Mouse (Mus musculus): ENCODE data around the gene Zmym1. TPM values are rescaled to one million over a fixed set of nuclear protein-coding genes. Genes with fewer than 3 reads are reported as not detected.

Gene Zmym1
- polyA plus RNA-seq, 1 experiment = not detected

DNA sequence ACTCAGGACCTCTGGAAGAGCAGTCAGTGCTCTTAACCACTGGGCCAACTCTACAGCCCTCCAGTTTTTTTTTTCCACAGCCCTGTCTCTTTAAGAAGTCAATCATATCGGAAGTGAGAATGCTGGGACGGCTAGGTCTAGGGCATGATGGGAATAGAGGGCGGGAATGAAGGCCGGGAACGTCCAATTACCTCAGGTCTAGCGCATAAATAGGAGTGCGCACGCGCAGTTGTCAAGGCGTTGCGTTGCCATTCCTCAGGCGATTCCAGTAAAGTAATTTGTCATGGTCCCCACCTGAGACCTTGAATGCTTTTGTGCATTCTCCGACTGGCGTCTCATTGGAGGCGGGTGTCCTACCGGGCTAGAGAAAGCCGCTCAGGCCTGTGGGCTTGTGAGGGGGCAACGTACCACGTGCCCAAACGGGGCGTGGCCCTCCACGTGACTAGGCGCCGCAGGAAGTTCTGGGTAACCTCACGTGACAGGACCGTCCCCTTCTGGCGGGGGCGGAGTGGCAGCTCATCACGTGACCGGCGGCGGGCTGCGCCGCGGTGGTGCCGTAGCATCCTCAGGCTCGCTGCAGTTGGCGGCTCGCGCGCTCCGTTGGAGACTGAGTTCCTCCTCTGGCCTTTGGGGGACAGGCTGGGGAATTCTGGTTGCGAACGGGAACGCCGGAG is 16.1 kb upstream of the Zmym1 start, which contains the start of gene Zmym6:
Zmym6 (plus strand) TSS at position 509 of the 674 bp plus-strand sequence.
- Histone ChIP-seq H3K4me3 (ENCODE audit: insufficient read depth, low read depth, low read length) (peak within 1 kb of the TSS; percentile 69), H3K4me1 (ENCODE audit: control insufficient read depth, insufficient read depth, low read length) (no peaks in the 10 kb centered on the region; the same call in 1 of the 2 replicates), H3K27ac (ENCODE audit: insufficient read depth, low read depth, low read length) (peak within 1 kb of the TSS; percentile 92)
- under 1% methylated on average over 46 of the region's 46 CpGs for WGBS
- peak; percentile 80 for TF ChIP-seq POLR2A (IDR thresholded peaks at IDR 0.05; ENCODE audit: insufficient read depth, low read depth, low read length)
- TF ChIP-seq CTCF (IDR thresholded peaks at IDR 0.05; ENCODE audit: insufficient read depth, low read depth, low read length) = no peak

DNA sequence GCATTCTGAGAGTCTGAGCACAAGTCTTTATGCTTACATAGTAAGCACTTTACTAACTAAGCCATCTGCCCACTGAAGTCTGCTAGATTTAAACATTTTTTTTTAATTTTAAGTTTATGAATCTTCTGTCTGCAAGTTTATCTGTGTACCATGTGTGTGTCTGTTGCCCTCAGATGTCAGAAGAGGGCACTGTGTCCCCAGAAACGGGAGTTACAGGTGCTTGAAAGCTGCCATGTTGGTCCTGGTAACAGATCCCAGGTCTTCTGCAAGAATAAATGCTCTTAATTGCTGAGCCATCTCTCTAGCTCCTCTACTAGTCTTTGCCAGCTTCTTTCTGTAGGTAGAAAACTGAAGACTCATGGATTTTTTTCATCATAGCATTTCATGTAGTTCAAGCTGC is 14.0 kb upstream of the Zmym1 start:
- no peak overlapping the region for H3K27ac ChIP-seq (ENCODE audit: insufficient read depth, low read depth, low read length)
- H3K4me1 ChIP-seq (ENCODE audit: control insufficient read depth, insufficient read depth, low read length) = no peaks in the 10 kb centered on the region; the same call in 1 of the 2 replicates
- H3K4me3 ChIP-seq (ENCODE audit: insufficient read depth, low read depth, low read length) = no peak overlapping the region
- TF ChIP-seq CTCF (IDR thresholded peaks at IDR 0.05; ENCODE audit: insufficient read depth, low read depth, low read length) (no peak), POLR2A (IDR thresholded peaks at IDR 0.05; ENCODE audit: insufficient read depth, low read depth, low read length) (no peak)
- 67% methylated on average over 1 of the region's 1 CpGs for WGBS

DNA sequence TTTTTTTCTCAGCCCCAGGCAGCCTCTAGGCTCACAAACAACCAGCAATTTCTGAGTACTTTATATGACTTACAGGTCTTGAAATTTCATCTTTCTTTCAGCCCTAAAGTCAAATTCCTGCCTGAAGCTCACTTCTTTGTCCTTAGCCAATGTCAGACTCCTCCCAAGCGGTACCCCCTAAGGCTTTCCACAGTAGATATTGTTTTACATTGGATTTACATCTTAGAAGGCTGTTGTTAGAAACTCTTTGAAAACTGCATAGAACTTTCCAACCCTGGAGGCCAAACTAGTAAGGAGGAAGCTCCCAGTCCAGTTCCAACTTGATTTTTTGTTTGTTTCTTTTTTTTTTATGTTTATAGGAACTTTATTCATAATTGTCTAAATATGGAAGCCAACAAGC is 3.1 kb upstream of the Zmym1 start:
- Histone ChIP-seq H3K27ac (ENCODE audit: insufficient read depth, low read depth, low read length) (no peak overlapping the region), H3K4me1 (ENCODE audit: control insufficient read depth, insufficient read depth, low read length) (no peaks in the 10 kb centered on the region), H3K4me3 (ENCODE audit: insufficient read depth, low read depth, low read length) (no peak overlapping the region)
- no peak for TF ChIP-seq POLR2A (IDR thresholded peaks at IDR 0.05; ENCODE audit: insufficient read depth, low read depth, low read length)
- no peak for TF ChIP-seq CTCF (IDR thresholded peaks at IDR 0.05; ENCODE audit: insufficient read depth, low read depth, low read length)
- WGBS = 38% methylated on average over 1 of the region's 1 CpGs

GRCm38 (mm10) chr4:127054522-127055198 is 6.3 kb downstream of the Zmym1 start:
- no peak for TF ChIP-seq CTCF (IDR thresholded peaks at IDR 0.05; ENCODE audit: insufficient read depth, low read depth, low read length)
- no peak for TF ChIP-seq POLR2A (IDR thresholded peaks at IDR 0.05; ENCODE audit: insufficient read depth, low read depth, low read length)
- H3K4me1 ChIP-seq (ENCODE audit: control insufficient read depth, insufficient read depth, low read length) = no peaks in the 10 kb centered on the region
- H3K27ac ChIP-seq (ENCODE audit: insufficient read depth, low read depth, low read length) = no peak overlapping the region
- 86% methylated on average over 7 of the region's 7 CpGs for WGBS
- no peak overlapping the region for H3K4me3 ChIP-seq (ENCODE audit: insufficient read depth, low read depth, low read length)

- WGBS = 95% methylated on average over 5 of the region's 5 CpGs
- TF ChIP-seq CTCF (IDR thresholded peaks at IDR 0.05; ENCODE audit: insufficient read depth, low read depth, low read length) = no peak
- TF ChIP-seq POLR2A (IDR thresholded peaks at IDR 0.05; ENCODE audit: insufficient read depth, low read depth, low read length) = no peak
- Histone ChIP-seq H3K27ac (ENCODE audit: insufficient read depth, low read depth, low read length) (no peak overlapping the region), H3K4me3 (ENCODE audit: insufficient read depth, low read depth, low read length) (no peak overlapping the region), H3K4me1 (ENCODE audit: control insufficient read depth, insufficient read depth, low read length) (no peaks in the 10 kb centered on the region)
These were observed 7.9 kb downstream of the Zmym1 start for GRCm38 (mm10) chr4:127053071-127053470.

DNA sequence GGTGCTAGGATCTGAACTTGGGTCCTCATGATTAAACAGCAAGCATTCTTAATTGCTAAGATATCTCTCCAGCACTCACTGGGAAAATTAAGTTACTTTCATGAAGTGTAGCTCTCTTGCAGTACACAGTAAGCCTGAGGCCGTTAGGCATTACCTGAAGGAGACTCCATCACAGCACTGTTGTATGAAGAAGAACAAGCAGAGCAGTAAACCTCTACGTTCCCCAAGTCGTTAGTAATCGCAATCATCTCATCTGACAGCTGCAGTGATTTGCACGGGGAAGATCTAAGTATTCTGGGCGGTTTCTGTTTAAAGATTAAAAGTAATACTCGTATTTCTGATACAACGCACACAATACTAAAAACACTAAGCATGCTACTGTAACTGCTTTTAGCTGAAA is 9.8 kb downstream of the Zmym1 start:
- Histone ChIP-seq H3K27ac (ENCODE audit: insufficient read depth, low read depth, low read length) (no peak overlapping the region), H3K4me1 (ENCODE audit: control insufficient read depth, insufficient read depth, low read length) (no peaks in the 10 kb centered on the region), H3K4me3 (ENCODE audit: insufficient read depth, low read depth, low read length) (no peak overlapping the region)
- 80% methylated on average over 8 of the region's 8 CpGs for WGBS
- no peak for TF ChIP-seq CTCF (IDR thresholded peaks at IDR 0.05; ENCODE audit: insufficient read depth, low read depth, low read length)
- no peak for TF ChIP-seq POLR2A (IDR thresholded peaks at IDR 0.05; ENCODE audit: insufficient read depth, low read depth, low read length)

- no peaks in the 10 kb centered on the region for H3K4me1 ChIP-seq (ENCODE audit: control insufficient read depth, insufficient read depth, low read length)
- WGBS = 68% methylated on average over 4 of the region's 4 CpGs
- H3K27ac ChIP-seq (ENCODE audit: insufficient read depth, low read depth, low read length) = no peak overlapping the region
- TF ChIP-seq CTCF (IDR thresholded peaks at IDR 0.05; ENCODE audit: insufficient read depth, low read depth, low read length) (no peak), POLR2A (IDR thresholded peaks at IDR 0.05; ENCODE audit: insufficient read depth, low read depth, low read length) (no peak)
- no peak overlapping the region for H3K4me3 ChIP-seq (ENCODE audit: insufficient read depth, low read depth, low read length)
These were observed 17.4 kb downstream of the Zmym1 start for GRCm38 (mm10) chr4:127043540-127043939.

DNA sequence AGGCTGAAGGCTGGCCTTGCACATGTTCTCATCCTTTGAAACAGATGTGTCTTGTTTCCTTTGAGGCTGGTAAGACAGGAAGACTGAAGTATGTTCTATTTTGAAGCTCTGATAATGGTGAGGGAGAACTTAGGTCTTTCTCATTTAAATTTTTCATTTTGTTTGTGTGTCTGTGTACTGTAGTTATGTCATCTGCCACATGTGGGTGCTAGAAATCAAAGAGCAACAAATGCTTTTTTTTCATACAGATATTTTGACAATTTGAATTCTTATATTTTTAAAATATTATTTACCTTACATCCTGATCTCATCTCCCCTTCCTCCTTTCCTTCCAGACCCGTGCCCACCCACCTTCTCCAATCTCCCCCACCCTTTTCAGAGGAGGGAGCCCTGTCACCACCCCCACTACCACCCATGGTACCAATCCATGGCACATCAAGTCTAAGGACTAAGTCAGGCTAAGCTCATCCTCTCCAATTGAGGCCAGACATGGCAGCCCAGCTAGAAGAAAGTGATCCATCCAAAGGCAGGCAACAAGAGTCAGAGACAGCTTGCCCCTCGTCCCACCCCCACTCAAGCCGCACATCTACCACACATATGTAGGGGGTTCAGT is 21.0 kb downstream of the Zmym1 start:
- no peak overlapping the region for H3K27ac ChIP-seq (ENCODE audit: insufficient read depth, low read depth, low read length)
- no peaks in the 10 kb centered on the region for H3K4me1 ChIP-seq (ENCODE audit: control insufficient read depth, insufficient read depth, low read length)
- no peak for TF ChIP-seq CTCF (IDR thresholded peaks at IDR 0.05; ENCODE audit: insufficient read depth, low read depth, low read length)
- TF ChIP-seq POLR2A (IDR thresholded peaks at IDR 0.05; ENCODE audit: insufficient read depth, low read depth, low read length) = no peak
- 73% methylated on average over 3 of the region's 3 CpGs for WGBS
- H3K4me3 ChIP-seq (ENCODE audit: insufficient read depth, low read depth, low read length) = no peak overlapping the region

DNA sequence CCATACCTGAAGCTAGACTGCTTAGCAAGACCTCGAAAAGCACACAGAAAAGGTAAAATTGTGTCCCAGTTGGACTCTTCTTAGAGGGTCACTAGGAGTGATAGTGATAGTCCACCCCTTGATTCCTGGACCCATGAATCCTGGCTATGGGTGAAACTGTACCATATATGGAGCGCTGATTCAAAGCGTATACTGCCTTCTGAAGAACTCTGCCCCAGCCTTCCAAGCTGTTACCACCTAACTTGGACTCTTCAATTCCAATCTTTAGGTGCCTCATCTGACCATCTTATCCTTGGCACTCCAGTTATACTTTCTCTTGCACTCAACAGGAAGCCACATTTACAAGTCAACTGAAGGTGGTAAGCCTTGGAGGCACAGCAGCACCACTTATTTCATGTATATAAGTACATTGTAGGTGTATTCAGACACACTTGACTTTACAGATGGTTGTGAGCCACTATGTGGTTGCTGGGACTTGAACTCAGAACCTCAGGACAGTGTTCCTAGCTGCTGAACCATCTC is 22.1 kb downstream of the Zmym1 start:
- TF ChIP-seq CTCF (IDR thresholded peaks at IDR 0.05; ENCODE audit: insufficient read depth, low read depth, low read length) (no peak), POLR2A (IDR thresholded peaks at IDR 0.05; ENCODE audit: insufficient read depth, low read depth, low read length) (no peak)
- H3K4me3 ChIP-seq (ENCODE audit: insufficient read depth, low read depth, low read length) = no peak overlapping the region
- WGBS = 88% methylated on average over 3 of the region's 3 CpGs
- 0 out of 2 replicates have a peak, but pooled peaks cover 2% of the 10 kb centered on the region for H3K4me1 ChIP-seq (ENCODE audit: control insufficient read depth, insufficient read depth, low read length)
- H3K27ac ChIP-seq (ENCODE audit: insufficient read depth, low read depth, low read length) = no peak overlapping the region

All from olfactory bulb, adult 2 months (tissue).